16 mouse cellular contexts compared by ENCODE assay signal in genomic region chr7:34323351-34323750, GRCm38 (mm10). TPM values are rescaled to one million over a fixed set of nuclear protein-coding genes. Genes with fewer than 3 reads are reported as not detected.
DNase-seq lines count a peak whose midpoint lies in the region; ATAC-seq and TF ChIP-seq lines count a peak whose summit lies in the region.
"Had no signal": no experiment of that assay in that cellular context is flagged by ENCODE, and none has a peak within 500 bp of the region (broad histone marks: within the 10 kb centered on the region; RNA-seq: fewer than 3 reads in every experiment).

No protein-coding gene starts in this region.

- no peak for TF ChIP-seq CTCF in gastrocnemius, adult 2 months (IDR thresholded peaks at IDR 0.05)
- no peak for TF ChIP-seq CTCF in testis, adult 2 months (IDR thresholded peaks at IDR 0.05; ENCODE audit: control insufficient read depth, insufficient read depth, insufficient replicate concordance, low read depth, low read length)

- TF ChIP-seq POLR2A in testis, adult 2 months (IDR thresholded peaks at IDR 0.05; ENCODE audit: control insufficient read depth, low read depth, low read length): no peak

- 0 out of 2 replicates have a peak, but pooled peaks cover 3% of the 10 kb centered on the region for H3K9me3 ChIP-seq in heart, embryonic 15.5 days (replicated peaks)
- H3K9me3 ChIP-seq: midbrain, embryonic 15.5 days had no signal

- H3K4me1 ChIP-seq in heart, embryonic 15.5 days (replicated peaks): peaks cover 16% of the 10 kb centered on the region
- peaks cover 2% of the 10 kb centered on the region; the same call in 1 of the 2 replicates for H3K4me1 ChIP-seq in testis, adult 2 months (ENCODE audit: control insufficient read depth, insufficient read depth, low read length)
- H3K4me1 ChIP-seq: liver, embryonic 12.5 days; midbrain, embryonic 15.5 days had no signal

- WGBS in heart, embryonic 15.5 days: 60% methylated on average over 8 of the region's 8 CpGs

- H3K4me3 ChIP-seq in gastrocnemius, adult 2 months: no peak overlapping the region
- H3K4me3 ChIP-seq in heart, embryonic 15.5 days: no peak overlapping the region
- no peak overlapping the region for H3K4me3 ChIP-seq in testis, adult 2 months (ENCODE audit: control insufficient read depth, low read depth, low read length)
- H3K4me3 ChIP-seq: liver, embryonic 12.5 days; midbrain, embryonic 15.5 days; neural tube, embryonic 12.5 days had no signal

- peak overlapping the region; percentile 25; the same call in 1 of the 2 replicates for H3K27ac ChIP-seq in gastrocnemius, adult 2 months
- H3K27ac ChIP-seq in heart, embryonic 15.5 days: peak overlapping the region; percentile 15; the same call in 1 of the 2 replicates
- H3K27ac ChIP-seq in testis, adult 2 months (ENCODE audit: control insufficient read depth, insufficient read depth, low read depth, low read length): peak overlapping the region; percentile 24; the same call in 1 of the 2 replicates
- H3K27ac ChIP-seq: liver, embryonic 12.5 days; midbrain, embryonic 15.5 days; neural tube, embryonic 12.5 days had no signal

- H3K36me3 ChIP-seq in heart, embryonic 15.5 days: no peaks in the 10 kb centered on the region
- no peaks in the 10 kb centered on the region for H3K36me3 ChIP-seq in testis, adult 2 months (ENCODE audit: control insufficient read depth, insufficient read depth, low read length)
- H3K36me3 ChIP-seq: liver, embryonic 12.5 days; midbrain, embryonic 15.5 days; neural tube, embryonic 12.5 days had no signal

- peak; percentile 20 for DNase-seq in kidney, postnatal 14 days
- no peak for DNase-seq in kidney, adult 8-10 months
- DNase-seq in gastrocnemius, adult 2 months: peak; percentile 60
- DNase-seq in cerebellum, postnatal 10 days: no peak
- no peak for DNase-seq in layer of hippocampus, postnatal 25 days (ENCODE audit: extremely low spot score in 1 of 2, low spot score in 1 of 2)
- DNase-seq: cerebellum, adult 11-12 months; lung, postnatal 4 days; right cerebral cortex, adult 18-20 months; thymus, postnatal 36 days had no signal

- no peaks in the 10 kb centered on the region for H3K27me3 ChIP-seq in heart, embryonic 15.5 days
- no peaks in the 10 kb centered on the region for H3K27me3 ChIP-seq in testis, adult 2 months (ENCODE audit: control insufficient read depth, insufficient read depth, low read length)
- H3K27me3 ChIP-seq: CH12.LX; liver, embryonic 12.5 days; midbrain, embryonic 15.5 days; neural tube, embryonic 12.5 days had no signal

- no peak overlapping the region for H3K4me2 ChIP-seq in heart, embryonic 15.5 days
- H3K4me2 ChIP-seq: liver, embryonic 12.5 days; midbrain, embryonic 15.5 days; neural tube, embryonic 12.5 days had no signal

- intact Hi-C loops in gastrocnemius, adult 2 months (cut with DNase I): no loop called here

- ATAC-seq in heart, embryonic 15.5 days (replicated peaks; ENCODE audit: insufficient number of reproducible peaks, insufficient read depth, low FRiP score, low read depth): no peak
- ATAC-seq: inflammation-experienced regulatory T-cells, adult 6 months; liver, embryonic 12.5 days; midbrain, embryonic 15.5 days had no signal

- no peak overlapping the region for H3K9ac ChIP-seq in heart, embryonic 15.5 days
- H3K9ac ChIP-seq: liver, embryonic 12.5 days; midbrain, embryonic 15.5 days; neural tube, embryonic 12.5 days had no signal

RNA-seq across cellular contexts. Expression of gene 4931406P16Rik, which starts 10.0 kb away (rescaled TPM):
- total RNA-seq in gastrocnemius, adult 2 months (2021): 10 to 100 TPM; 36.6 to 51.9 TPM
- polyA plus RNA-seq in heart, embryonic 15.5 days (2015; fragmentation: Nextera tagmentation; extraction: Ambion mirVana): 28.2 and 32.5 TPM in 2 replicates
- polyA plus RNA-seq in testis, adult 2 months (2012; rRNA removed): 16.3 and 17.6 TPM in 2 replicates
- 10 to 100 TPM; 34.4 to 37.0 TPM for total RNA-seq in layer of hippocampus, postnatal 25 days (2021)

Comparison
In these comparisons a context has a peak if more than half of its experiments do, and no peak if none do; other contexts are left out.
1. DNase-seq: peak in kidney, postnatal 14 days (single experiment) and gastrocnemius, adult 2 months (single experiment); none in kidney, adult 8-10 months (0 of 2), cerebellum, postnatal 10 days (0 of 2) and layer of hippocampus, postnatal 25 days (0 of 2).
2. Peak in every context shown above with its lines, with median percentiles within 50 percentile points of each other: H3K27ac ChIP-seq.